Mouse (Mus musculus): ENCODE results near the gene Pex14.

DNA sequence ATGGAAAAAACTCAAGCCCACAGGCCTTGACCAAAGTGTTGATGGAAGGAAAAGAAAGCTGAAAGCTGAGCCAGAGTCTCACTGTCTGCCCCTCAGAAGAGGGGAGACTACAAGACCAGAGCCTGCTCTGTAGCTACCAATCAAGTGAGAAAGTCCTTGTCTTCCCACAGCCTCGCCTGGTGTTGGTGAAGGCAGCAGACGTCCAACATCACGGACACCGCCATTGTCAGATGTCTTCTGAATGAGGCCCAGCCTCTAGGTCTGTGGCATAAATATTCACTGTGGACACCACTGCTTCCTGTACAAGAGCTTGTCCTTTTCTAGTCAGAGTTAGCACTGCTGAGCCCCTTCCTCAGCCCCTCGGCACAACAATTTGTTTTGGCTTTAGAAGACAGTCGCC, 80.2 kb downstream of the Pex14 start:
- TF ChIP-seq CTCF (IDR thresholded peaks at IDR 0.05; ENCODE audit: extremely low read depth, insufficient read length, insufficient replicate concordance, low read depth, low read length) (no peak), POLR2A (IDR thresholded peaks at IDR 0.05; ENCODE audit: low read depth, low read length) (no peak)
